Mouse (Mus musculus) urinary bladder, adult 2 months (tissue): ENCODE measurements around the gene Sac3d1. TPM values are rescaled to one million over a fixed set of nuclear protein-coding genes. Genes with fewer than 3 reads are reported as not detected.

ENCODE experiments used
- DNase-seq: peaks from one replicate; pipeline ENCODE4 v3.0.0; 2022; ENCODE audit warnings: low spot score
- polyA plus RNA-seq: library from polyadenylated mRNA; depleted of rRNA; stranded (reverse); fragments of >200 nt; gene quantifications from 2 replicates; pipeline ENCODE4 v1.2.3, GENCODE M21; 2012

The Sac3d1 gene
- polyA plus RNA-seq, 1 experiment, result 16.8 TPM

GRCm38 (mm10) chr19:6121761-6122160, 3.3 kb upstream of the Sac3d1 start:
- no peak for DNase-seq

- no peak for DNase-seq
Observed at GRCm38 (mm10) chr19:6118677-6119185, 281 bp upstream of the Sac3d1 start.

- peak; percentile 61 for DNase-seq
Observed at GRCm38 (mm10) chr19:6117346-6117985, 984 bp downstream of the Sac3d1 start.

- DNase-seq, result no peak
Observed at GRCm38 (mm10) chr19:6116113-6116850, 2.2 kb downstream of the Sac3d1 start.

GRCm38 (mm10) chr19:6113116-6113515, 5.3 kb downstream of the Sac3d1 start:
- DNase-seq, result no peak

DNA sequence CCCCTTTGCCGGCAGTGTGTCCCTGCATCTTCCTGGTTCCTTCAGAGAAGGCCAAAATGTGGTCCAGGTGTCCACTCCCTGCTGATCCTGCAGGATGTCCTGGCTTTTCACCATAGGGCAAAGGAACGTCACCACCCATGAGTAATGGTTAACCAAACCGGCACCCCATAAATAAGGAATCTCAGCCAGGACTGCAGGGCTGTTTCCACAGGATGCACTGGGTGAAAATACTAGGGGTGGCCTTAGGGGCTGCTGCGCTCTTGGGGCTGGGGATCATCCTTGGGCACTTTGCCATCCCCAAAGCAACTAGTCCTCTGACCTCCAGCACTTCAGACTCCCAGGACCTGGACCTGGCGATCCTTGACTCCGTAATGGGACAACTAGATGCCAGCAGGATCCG, 12.9 kb downstream of the Sac3d1 start, which contains the start of gene Naaladl1:
Gene Naaladl1 (plus strand): TSS at position 197 of the 400 bp plus-strand sequence.
- DNase-seq, result no peak

DNA sequence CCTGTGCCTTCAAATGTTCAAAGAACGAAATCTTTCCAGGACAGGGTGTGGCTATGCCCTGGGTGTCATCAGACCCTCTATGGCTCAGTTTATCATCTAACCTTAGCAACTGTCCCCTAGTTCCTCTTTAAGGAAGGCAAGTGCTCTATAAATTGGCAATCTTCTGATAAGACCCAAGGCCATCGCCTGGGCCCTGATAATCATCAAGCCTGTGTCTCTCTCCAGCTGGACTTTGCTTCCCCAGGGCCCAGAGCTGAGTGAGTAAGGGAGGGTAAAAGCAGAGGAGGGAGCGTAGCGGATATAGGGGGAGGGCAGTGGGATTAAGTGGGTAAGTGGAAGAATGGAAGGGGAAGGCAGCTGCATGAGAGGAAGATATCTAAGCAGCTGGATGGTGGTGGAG, 14.0 kb downstream of the Sac3d1 start:
- no peak for DNase-seq

GRCm38 (mm10) chr19:6102169-6102853, 16.1 kb downstream of the Sac3d1 start:
- no peak for DNase-seq

DNA sequence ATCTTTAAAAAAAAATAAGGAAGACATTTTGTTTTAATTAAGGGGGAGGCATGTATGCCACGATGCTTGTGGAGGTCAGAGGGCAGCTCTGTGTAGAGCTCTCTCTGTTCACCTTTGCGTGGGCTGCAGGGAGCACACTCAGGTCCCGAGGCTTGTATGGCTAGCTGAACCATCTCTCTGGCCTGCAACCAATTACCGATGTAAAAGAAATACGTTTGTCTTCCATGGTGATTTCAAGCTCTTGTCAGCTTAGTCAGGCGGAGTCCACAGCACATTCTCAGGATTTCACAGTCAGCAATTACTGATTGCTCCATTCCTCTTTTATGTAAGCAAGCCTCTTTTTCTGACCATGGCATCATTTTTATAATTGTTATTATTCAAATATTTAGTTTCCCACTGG, 17.3 kb downstream of the Sac3d1 start:
- no peak for DNase-seq

GRCm38 (mm10) chr19:6097847-6098246, 20.6 kb downstream of the Sac3d1 start:
- no peak for DNase-seq

DNA sequence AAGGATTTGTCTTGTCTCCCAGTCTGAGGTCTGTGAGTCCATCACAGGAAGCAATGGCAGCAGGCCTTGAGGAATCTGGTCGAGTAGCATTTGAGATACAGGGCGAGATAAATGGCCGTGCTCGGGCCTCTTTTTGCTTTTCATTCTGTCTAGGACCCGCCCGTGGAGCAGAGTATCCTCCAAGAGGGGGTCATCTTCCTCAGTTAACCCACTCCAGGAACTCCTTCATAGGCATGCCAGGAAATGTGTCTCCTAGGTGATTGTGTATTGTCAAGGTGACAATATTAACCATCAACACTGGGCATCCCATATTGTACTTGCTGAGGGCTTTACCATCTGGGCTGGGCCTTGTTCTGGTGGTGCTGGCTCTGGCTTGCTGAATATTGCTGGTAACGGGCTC, 24.3 kb downstream of the Sac3d1 start, which contains the start of gene AC131692.1:
Gene AC131692.1 (plus strand): TSS at position 301 of the 400 bp plus-strand sequence.
- no peak for DNase-seq

DNA sequence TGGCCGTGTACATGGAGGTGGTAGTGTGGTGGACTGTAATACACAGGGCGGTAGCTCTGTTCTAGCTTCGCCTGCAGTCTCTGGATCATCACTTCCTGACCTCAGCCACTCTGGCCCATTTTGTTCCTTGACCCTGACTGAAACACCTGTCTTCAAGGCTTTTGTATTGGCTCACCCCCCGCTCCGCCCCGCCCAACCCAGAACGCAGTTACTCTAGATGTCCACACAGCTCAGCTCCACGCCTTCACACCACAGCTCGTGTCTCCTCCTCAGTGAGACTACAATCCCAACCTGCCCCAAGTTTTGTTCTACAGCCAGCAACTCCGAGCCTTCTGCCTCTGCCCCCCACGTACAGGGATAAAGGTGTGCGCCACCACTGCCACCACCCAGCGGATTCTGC, 29.6 kb downstream of the Sac3d1 start:
- DNase-seq, result no peak

DNA sequence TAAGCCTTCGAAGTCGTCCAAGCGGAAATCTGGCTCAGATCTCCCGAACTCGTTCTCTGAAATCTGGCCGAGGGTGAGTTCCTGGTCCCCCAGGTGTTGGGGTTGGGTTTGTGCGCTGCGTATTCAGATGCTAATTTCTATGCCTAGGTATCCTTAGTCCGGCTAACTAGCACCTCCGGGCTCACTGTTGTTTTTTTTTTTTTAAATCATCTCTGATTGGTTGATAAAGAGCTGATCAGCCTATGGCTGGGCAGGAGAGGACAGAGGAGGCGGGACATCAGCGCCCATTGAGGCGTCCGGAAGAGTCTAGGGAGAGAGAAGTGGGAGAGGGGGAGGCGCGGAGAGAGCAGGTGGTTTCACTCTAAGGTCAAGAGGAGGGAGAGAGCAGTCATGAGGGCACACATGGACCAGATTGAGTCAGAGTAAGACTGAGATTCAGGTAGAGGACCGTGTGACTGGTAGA, 33.0 kb downstream of the Sac3d1 start:
- no peak for DNase-seq

DNA sequence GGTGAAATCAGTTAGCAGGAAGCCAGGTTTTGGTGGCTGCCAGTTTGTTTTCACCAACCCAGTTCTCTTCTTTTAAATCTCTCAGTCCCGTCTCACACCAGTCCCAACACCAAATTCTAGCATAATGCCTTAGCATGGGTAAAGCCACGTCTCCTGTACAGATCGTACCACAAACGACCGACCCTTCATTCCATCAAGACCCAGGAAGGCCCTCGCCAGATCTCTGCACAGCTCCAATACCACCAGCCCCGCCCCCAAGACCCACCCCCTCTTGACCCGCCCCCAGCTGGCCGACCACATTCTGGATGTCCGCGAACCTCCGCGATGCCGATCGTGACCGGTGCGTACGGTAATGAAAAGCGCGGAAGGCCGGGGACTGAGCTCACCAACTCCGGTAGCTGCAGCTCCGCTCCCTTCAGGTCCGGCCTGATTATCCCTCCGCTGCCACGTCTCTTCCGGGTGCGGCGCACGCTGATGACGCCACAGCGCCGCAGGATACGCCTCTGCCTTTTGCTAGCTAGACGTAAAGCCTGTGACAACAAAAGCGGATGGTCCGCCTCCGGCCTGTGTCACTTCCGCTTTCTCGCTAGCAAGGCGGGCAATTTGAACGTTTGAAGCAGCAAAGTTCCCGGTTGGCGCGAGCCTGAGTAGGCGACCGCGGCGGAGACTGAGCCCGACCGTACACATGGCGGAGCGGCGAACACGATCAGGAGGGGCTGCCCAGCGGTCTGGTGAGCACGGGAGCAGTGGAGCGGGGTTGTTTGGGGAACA, 33.8 kb downstream of the Sac3d1 start, which contains the start of the genes Zfpl1 and Cdca5:
Gene Zfpl1 (minus strand): TSS at position 479 of the 771 bp plus-strand sequence.
Gene Cdca5 (plus strand): TSS at position 506 of the 771 bp plus-strand sequence.
- peak; percentile 82 for DNase-seq

GRCm38 (mm10) chr19:6082156-6082555, 36.3 kb downstream of the Sac3d1 start, which contains the start of gene Gm28374:
Gene Gm28374, minus strand, starts transcription at chr19:6082256.
- DNase-seq, result no peak

GRCm38 (mm10) chr19:6079983-6080480, 38.4 kb downstream of the Sac3d1 start, which contains the start of gene Tmem262:
Gene Tmem262, plus strand, starts transcription at chr19:6080033.
- no peak for DNase-seq

- DNase-seq, result peak; percentile 66
Observed at GRCm38 (mm10) chr19:6076564-6077393, 41.7 kb downstream of the Sac3d1 start, which contains the start of gene Vps51. Gene Vps51, minus strand, starts transcription at chr19:6077231.

- DNase-seq, result no peak
Observed at GRCm38 (mm10) chr19:6073889-6074288, 44.6 kb downstream of the Sac3d1 start.

- DNase-seq, result no peak
Observed at GRCm38 (mm10) chr19:6071261-6071660, 47.2 kb downstream of the Sac3d1 start.
